Mouse (Mus musculus) brain, embryonic 14.5 days (tissue): Measurements from ENCODE around the gene Gm45713.

Source experiments
- CTCF ChIP-seq: fragments of 200-500 bp; IDR thresholded peaks from 2 replicates; pipeline ENCODE4 v1.5.1; 2012; ENCODE audit warnings: inconsistent platforms, mild to moderate bottlenecking, moderate library complexity, borderline replicate concordance; ENCODE audit not compliant: insufficient read depth, insufficient read length; ENCODE audit errors: extremely low read depth
- POLR2A ChIP-seq: fragments of 200-500 bp; IDR thresholded peaks from 2 replicates; pipeline ENCODE4 v1.6.1; 2012; ENCODE audit warnings: mild to moderate bottlenecking, inconsistent platforms, borderline replicate concordance; ENCODE audit not compliant: poor library complexity, insufficient read depth, insufficient read length, severe bottlenecking; ENCODE audit errors: extremely low read depth

DNA sequence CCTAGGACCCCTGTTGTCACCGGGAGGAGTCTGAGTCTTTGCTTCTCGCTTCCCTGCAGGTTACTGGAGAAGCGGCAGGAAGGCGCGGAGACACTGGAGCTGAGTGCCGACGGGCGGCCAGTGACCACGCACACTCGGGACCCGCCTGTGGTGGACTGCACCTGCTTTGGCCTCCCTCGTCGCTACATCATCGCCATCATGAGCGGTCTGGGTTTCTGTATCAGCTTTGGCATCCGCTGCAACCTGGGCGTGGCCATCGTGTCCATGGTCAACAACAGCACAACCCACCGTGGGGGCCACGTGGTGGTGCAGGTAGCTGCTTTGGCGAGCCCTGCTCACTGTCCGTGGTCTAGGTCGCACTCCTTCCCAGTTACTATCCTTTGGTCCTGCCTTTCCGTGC is 32.6 kb upstream of the Gm45713 start:
- TF ChIP-seq CTCF (no peak), POLR2A (no peak)
